Mouse (Mus musculus): ENCODE data around the gene Apip. TPM values are rescaled to one million over a fixed set of nuclear protein-coding genes. Genes with fewer than 3 reads are reported as not detected.

Gene Apip
- polyA plus RNA-seq, 1 experiment from 2014 or later = 72.7 TPM

DNA sequence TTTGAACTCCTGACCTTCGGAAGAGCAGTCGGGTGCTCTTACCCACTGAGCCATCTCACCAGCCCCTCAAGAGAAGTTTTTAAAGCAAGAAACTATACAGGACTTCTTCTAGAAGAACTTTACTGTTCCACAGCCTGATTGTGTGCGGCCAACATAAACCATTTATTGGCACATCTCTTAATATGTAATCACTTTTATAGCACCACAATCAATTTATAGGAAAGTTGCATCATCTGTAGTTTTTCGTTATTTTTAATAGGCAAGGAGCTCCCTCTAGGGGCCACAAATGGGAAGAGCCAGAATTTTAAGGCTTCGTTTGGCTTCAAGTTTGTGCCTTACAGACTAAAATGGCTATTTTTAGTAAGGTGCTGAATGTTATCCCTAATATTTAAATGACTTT is 11.0 kb downstream of the Apip start:
- Histone ChIP-seq H3K9ac (replicated peaks; ENCODE audit: low read depth, low read length) (no peak overlapping the region), H3K4me3 (ENCODE audit: low read depth, low read length) (no peak overlapping the region), H3K4me2 (replicated peaks; ENCODE audit: low read depth, low read length) (no peak overlapping the region), H3K9me3 (ENCODE audit: control insufficient read depth, low read depth, low read length) (no peaks in the 10 kb centered on the region), H3K27me3 (ENCODE audit: control insufficient read depth, insufficient read depth, low read length) (no peaks in the 10 kb centered on the region), H3K36me3 (ENCODE audit: control insufficient read depth, insufficient read depth, low read length) (peaks cover 6% of the 10 kb centered on the region; the same call in 1 of the 2 replicates), H3K4me1 (ENCODE audit: control insufficient read depth, insufficient read depth, low read length) (no peaks in the 10 kb centered on the region), H3K27ac (ENCODE audit: low read length) (no peak overlapping the region)
- WGBS = 54% methylated on average over 5 of the region's 5 CpGs
- ATAC-seq (ENCODE audit: insufficient number of reproducible peaks, insufficient read depth, low FRiP score, low read depth) = no peak

GRCm38 (mm10) chr2:103085633-103086032 is 12.2 kb downstream of the Apip start:
- no peak overlapping the region for H3K4me2 ChIP-seq (replicated peaks; ENCODE audit: low read depth, low read length)
- peaks cover 6% of the 10 kb centered on the region; the same call in 1 of the 2 replicates for H3K36me3 ChIP-seq (ENCODE audit: control insufficient read depth, insufficient read depth, low read length)
- H3K27me3 ChIP-seq (ENCODE audit: control insufficient read depth, insufficient read depth, low read length) = no peaks in the 10 kb centered on the region
- H3K4me1 ChIP-seq (ENCODE audit: control insufficient read depth, insufficient read depth, low read length) = no peaks in the 10 kb centered on the region
- WGBS = 72% methylated on average over 10 of the region's 10 CpGs
- H3K9ac ChIP-seq (replicated peaks; ENCODE audit: low read depth, low read length) = no peak overlapping the region
- ATAC-seq (ENCODE audit: insufficient number of reproducible peaks, insufficient read depth, low FRiP score, low read depth) = no peak
- H3K4me3 ChIP-seq (ENCODE audit: low read depth, low read length) = no peak overlapping the region
- no peaks in the 10 kb centered on the region for H3K9me3 ChIP-seq (ENCODE audit: control insufficient read depth, low read depth, low read length)
- H3K27ac ChIP-seq (ENCODE audit: low read length) = no peak overlapping the region

GRCm38 (mm10) chr2:103086432-103086831 is 13.0 kb downstream of the Apip start:
- Histone ChIP-seq H3K9me3 (ENCODE audit: control insufficient read depth, low read depth, low read length) (no peaks in the 10 kb centered on the region), H3K36me3 (ENCODE audit: control insufficient read depth, insufficient read depth, low read length) (peaks cover 6% of the 10 kb centered on the region; the same call in 1 of the 2 replicates), H3K27ac (ENCODE audit: low read length) (no peak overlapping the region), H3K4me1 (ENCODE audit: control insufficient read depth, insufficient read depth, low read length) (no peaks in the 10 kb centered on the region), H3K27me3 (ENCODE audit: control insufficient read depth, insufficient read depth, low read length) (no peaks in the 10 kb centered on the region), H3K9ac (replicated peaks; ENCODE audit: low read depth, low read length) (no peak overlapping the region), H3K4me3 (ENCODE audit: low read depth, low read length) (no peak overlapping the region), H3K4me2 (replicated peaks; ENCODE audit: low read depth, low read length) (no peak overlapping the region)
- no peak for ATAC-seq (ENCODE audit: insufficient number of reproducible peaks, insufficient read depth, low FRiP score, low read depth)
- 0% methylated on average over 1 of the region's 1 CpGs for WGBS

GRCm38 (mm10) chr2:103088099-103088498 is 14.6 kb downstream of the Apip start:
- H3K27ac ChIP-seq (ENCODE audit: low read length) = no peak overlapping the region
- no peak overlapping the region for H3K4me2 ChIP-seq (replicated peaks; ENCODE audit: low read depth, low read length)
- WGBS = 97% methylated on average over 4 of the region's 4 CpGs
- H3K4me1 ChIP-seq (ENCODE audit: control insufficient read depth, insufficient read depth, low read length) = no peaks in the 10 kb centered on the region
- no peak for ATAC-seq (ENCODE audit: insufficient number of reproducible peaks, insufficient read depth, low FRiP score, low read depth)
- peaks cover 6% of the 10 kb centered on the region; the same call in 1 of the 2 replicates for H3K36me3 ChIP-seq (ENCODE audit: control insufficient read depth, insufficient read depth, low read length)
- H3K27me3 ChIP-seq (ENCODE audit: control insufficient read depth, insufficient read depth, low read length) = no peaks in the 10 kb centered on the region
- H3K9me3 ChIP-seq (ENCODE audit: control insufficient read depth, low read depth, low read length) = no peaks in the 10 kb centered on the region
- H3K4me3 ChIP-seq (ENCODE audit: low read depth, low read length) = no peak overlapping the region
- H3K9ac ChIP-seq (replicated peaks; ENCODE audit: low read depth, low read length) = no peak overlapping the region

DNA sequence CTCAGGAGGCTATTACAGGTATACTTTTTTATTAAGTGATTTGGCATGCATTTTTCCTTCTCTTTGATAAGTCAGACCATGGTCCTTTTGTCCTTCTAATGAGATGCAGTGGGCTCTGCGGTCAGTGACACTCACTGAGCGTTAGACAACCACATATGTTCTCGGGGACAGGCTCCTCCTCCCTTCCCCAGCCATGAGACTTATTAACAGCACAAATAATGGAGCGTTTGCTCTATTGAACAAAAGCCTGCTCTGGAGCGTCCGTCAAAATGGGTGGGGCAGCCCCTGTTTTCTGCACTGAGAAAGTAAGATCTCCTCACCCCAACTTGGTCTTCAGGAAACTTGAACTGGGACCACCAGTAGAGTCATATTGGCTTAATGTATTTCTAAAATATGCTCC is 16.0 kb downstream of the Apip start:
- 68% methylated on average over 6 of the region's 6 CpGs for WGBS
- Histone ChIP-seq H3K4me3 (ENCODE audit: low read depth, low read length) (no peak overlapping the region), H3K27ac (ENCODE audit: low read length) (no peak overlapping the region), H3K27me3 (ENCODE audit: control insufficient read depth, insufficient read depth, low read length) (no peaks in the 10 kb centered on the region), H3K9ac (replicated peaks; ENCODE audit: low read depth, low read length) (no peak overlapping the region), H3K4me1 (ENCODE audit: control insufficient read depth, insufficient read depth, low read length) (no peaks in the 10 kb centered on the region), H3K4me2 (replicated peaks; ENCODE audit: low read depth, low read length) (no peak overlapping the region), H3K36me3 (ENCODE audit: control insufficient read depth, insufficient read depth, low read length) (peaks cover 6% of the 10 kb centered on the region; the same call in 1 of the 2 replicates), H3K9me3 (ENCODE audit: control insufficient read depth, low read depth, low read length) (no peaks in the 10 kb centered on the region)
- ATAC-seq (ENCODE audit: insufficient number of reproducible peaks, insufficient read depth, low FRiP score, low read depth) = no peak

DNA sequence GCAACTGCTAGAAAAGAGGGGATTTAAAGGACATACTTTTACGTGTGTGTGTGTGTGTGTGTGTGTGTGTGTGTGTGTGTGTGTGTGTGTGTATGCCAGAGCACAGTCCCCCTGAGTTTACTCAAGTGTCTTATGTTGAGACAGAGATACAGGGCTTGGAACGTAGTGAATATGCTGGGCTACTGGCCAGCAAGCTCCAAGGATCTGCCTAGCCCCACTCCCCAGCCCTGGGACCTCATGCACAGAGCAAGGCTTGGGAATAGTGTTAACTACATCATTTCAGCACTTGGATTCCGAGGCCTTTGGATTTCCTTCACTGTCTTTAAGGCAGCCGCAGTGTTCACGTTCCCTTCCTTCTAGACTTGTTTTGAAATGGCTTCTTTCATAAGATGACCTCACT is 29.1 kb downstream of the Apip start:
- Histone ChIP-seq H3K4me1 (ENCODE audit: control insufficient read depth, insufficient read depth, low read length) (no peaks in the 10 kb centered on the region), H3K4me3 (ENCODE audit: low read depth, low read length) (no peak overlapping the region), H3K27ac (ENCODE audit: low read length) (no peak overlapping the region), H3K4me2 (replicated peaks; ENCODE audit: low read depth, low read length) (no peak overlapping the region), H3K27me3 (ENCODE audit: control insufficient read depth, insufficient read depth, low read length) (no peaks in the 10 kb centered on the region), H3K36me3 (ENCODE audit: control insufficient read depth, insufficient read depth, low read length) (no peaks in the 10 kb centered on the region), H3K9me3 (ENCODE audit: control insufficient read depth, low read depth, low read length) (no peaks in the 10 kb centered on the region), H3K9ac (replicated peaks; ENCODE audit: low read depth, low read length) (no peak overlapping the region)
- ATAC-seq (ENCODE audit: insufficient number of reproducible peaks, insufficient read depth, low FRiP score, low read depth) = no peak
- 66% methylated on average over 5 of the region's 5 CpGs for WGBS

- Histone ChIP-seq H3K9ac (replicated peaks; ENCODE audit: low read depth, low read length) (no peak overlapping the region), H3K4me3 (ENCODE audit: low read depth, low read length) (no peak overlapping the region), H3K9me3 (ENCODE audit: control insufficient read depth, low read depth, low read length) (no peaks in the 10 kb centered on the region), H3K27me3 (ENCODE audit: control insufficient read depth, insufficient read depth, low read length) (no peaks in the 10 kb centered on the region), H3K4me1 (ENCODE audit: control insufficient read depth, insufficient read depth, low read length) (no peaks in the 10 kb centered on the region), H3K27ac (ENCODE audit: low read length) (no peak overlapping the region), H3K36me3 (ENCODE audit: control insufficient read depth, insufficient read depth, low read length) (no peaks in the 10 kb centered on the region), H3K4me2 (replicated peaks; ENCODE audit: low read depth, low read length) (no peak overlapping the region)
- no peak for ATAC-seq (ENCODE audit: insufficient number of reproducible peaks, insufficient read depth, low FRiP score, low read depth)
- WGBS = 79% methylated on average over 2 of the region's 2 CpGs
These were observed 32.7 kb downstream of the Apip start for GRCm38 (mm10) chr2:103106172-103106571.

DNA sequence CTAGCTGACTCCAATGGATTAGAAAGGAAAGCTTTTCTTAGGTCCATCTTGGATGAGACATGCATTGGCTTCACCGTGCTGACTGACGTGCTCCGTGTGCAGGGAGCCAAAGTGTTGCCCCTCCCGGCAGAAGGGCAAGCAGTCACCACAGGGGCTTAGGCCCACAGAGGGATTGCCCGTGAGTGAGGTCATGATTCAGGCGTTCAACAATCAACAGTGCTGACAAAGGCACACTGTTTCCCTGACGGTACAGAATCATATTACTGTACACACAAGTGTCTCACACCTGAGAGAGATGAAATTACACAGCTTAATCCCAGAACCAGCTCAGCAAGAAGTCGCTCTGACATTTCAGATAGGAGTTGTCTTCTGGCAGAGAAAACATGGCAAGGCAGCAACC is 38.2 kb downstream of the Apip start:
- Histone ChIP-seq H3K36me3 (ENCODE audit: control insufficient read depth, insufficient read depth, low read length) (no peaks in the 10 kb centered on the region), H3K27me3 (ENCODE audit: control insufficient read depth, insufficient read depth, low read length) (no peaks in the 10 kb centered on the region), H3K9me3 (ENCODE audit: control insufficient read depth, low read depth, low read length) (no peaks in the 10 kb centered on the region), H3K4me1 (ENCODE audit: control insufficient read depth, insufficient read depth, low read length) (no peaks in the 10 kb centered on the region), H3K4me3 (ENCODE audit: low read depth, low read length) (no peak overlapping the region), H3K4me2 (replicated peaks; ENCODE audit: low read depth, low read length) (no peak overlapping the region), H3K9ac (replicated peaks; ENCODE audit: low read depth, low read length) (no peak overlapping the region), H3K27ac (ENCODE audit: low read length) (no peak overlapping the region)
- WGBS = 53% methylated on average over 8 of the region's 8 CpGs
- 0 out of 2 replicates have a peak, but pooled peaks have one; percentile 42 for ATAC-seq (ENCODE audit: insufficient number of reproducible peaks, insufficient read depth, low FRiP score, low read depth)

DNA sequence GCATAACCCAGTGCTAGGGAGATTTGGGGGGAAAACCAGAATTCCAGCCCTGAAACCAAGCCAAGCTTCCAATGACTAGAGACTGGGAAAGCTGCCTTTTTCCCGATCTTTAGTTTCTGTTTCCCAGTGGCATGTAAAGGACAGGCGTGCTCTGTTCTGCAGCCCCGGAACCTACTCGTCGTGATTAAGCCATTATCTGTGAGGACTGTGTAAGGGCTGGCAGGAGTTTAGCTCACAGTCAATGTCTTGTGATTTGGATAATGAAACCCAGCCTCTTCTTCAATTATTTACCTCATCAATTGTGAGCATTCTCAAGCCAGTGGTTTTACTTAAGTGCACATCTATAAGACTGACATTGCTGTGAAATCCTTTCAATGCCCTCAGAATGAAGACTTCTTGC is 43.7 kb downstream of the Apip start:
- 0 out of 2 replicates have a peak, but pooled peaks cover 2% of the 10 kb centered on the region for H3K4me1 ChIP-seq (ENCODE audit: control insufficient read depth, insufficient read depth, low read length)
- H3K27me3 ChIP-seq (ENCODE audit: control insufficient read depth, insufficient read depth, low read length) = no peaks in the 10 kb centered on the region
- no peak overlapping the region for H3K4me3 ChIP-seq (ENCODE audit: low read depth, low read length)
- no peaks in the 10 kb centered on the region for H3K9me3 ChIP-seq (ENCODE audit: control insufficient read depth, low read depth, low read length)
- H3K27ac ChIP-seq (ENCODE audit: low read length) = no peak overlapping the region
- ATAC-seq (ENCODE audit: insufficient number of reproducible peaks, insufficient read depth, low FRiP score, low read depth) = no peak
- 81% methylated on average over 5 of the region's 5 CpGs for WGBS
- H3K36me3 ChIP-seq (ENCODE audit: control insufficient read depth, insufficient read depth, low read length) = no peaks in the 10 kb centered on the region
- H3K4me2 ChIP-seq (replicated peaks; ENCODE audit: low read depth, low read length) = no peak overlapping the region
- H3K9ac ChIP-seq (replicated peaks; ENCODE audit: low read depth, low read length) = no peak overlapping the region
